9 mouse cellular contexts compared by ENCODE assay signal in genomic region chr6:8086847-8087246, GRCm38 (mm10).
DNase-seq lines count a peak whose midpoint lies in the region; ATAC-seq and TF ChIP-seq lines count a peak whose summit lies in the region.
"Had no signal": no experiment of that assay in that cellular context is flagged by ENCODE, and none has a peak within 500 bp of the region (broad histone marks: within the 10 kb centered on the region; RNA-seq: fewer than 3 reads in every experiment).

No protein-coding gene starts in this region.

- no peak for TF ChIP-seq EP300 in lung, postnatal 0 days (IDR thresholded peaks at IDR 0.05)

- H3K27me3 ChIP-seq in lung, postnatal 0 days (replicated peaks; ENCODE audit: insufficient read depth, low read length): no peaks in the 10 kb centered on the region

- peak; percentile 43 for TF ChIP-seq CTCF in bone marrow macrophage, adult 2 months (IDR thresholded peaks at IDR 0.05; ENCODE audit: low read depth, low read length)
- peak; percentile 72 for TF ChIP-seq CTCF in lung, postnatal 0 days (IDR thresholded peaks at IDR 0.05)

- H3K4me1 ChIP-seq in bone marrow macrophage, adult 2 months (ENCODE audit: control insufficient read depth, insufficient read depth, low read length): no peaks in the 10 kb centered on the region
- H3K4me1 ChIP-seq in lung, postnatal 0 days (ENCODE audit: insufficient read depth, low read depth, low read length): no peaks in the 10 kb centered on the region

- 44% methylated on average over 3 of the region's 3 CpGs for WGBS in lung, postnatal 0 days

- DNase-seq in gastrocnemius, postnatal 14 days: peak; percentile 13
- DNase-seq in gastrocnemius, postnatal 10 days: no peak
- peak; percentile 10 for DNase-seq in right cerebral cortex, adult 18-20 months
- DNase-seq in right cerebral cortex, postnatal 25 days: no peak
- DNase-seq in lung, postnatal 0 days (ENCODE audit: low spot score): peak; percentile 48
- no peak for DNase-seq in right cerebral cortex, postnatal 36 days (ENCODE audit: low spot score in 2 of 2)

- no peaks in the 10 kb centered on the region for H3K9me3 ChIP-seq in lung, postnatal 0 days (ENCODE audit: low read length)
- H3K9me3 ChIP-seq: embryonic facial prominence, embryonic 13.5 days had no signal

- H3K4me2 ChIP-seq in lung, postnatal 0 days (replicated peaks; ENCODE audit: low read depth, low read length): no peak overlapping the region
- H3K4me2 ChIP-seq: embryonic facial prominence, embryonic 13.5 days had no signal

- H3K36me3 ChIP-seq in lung, postnatal 0 days (ENCODE audit: insufficient read depth, low read length): no peaks in the 10 kb centered on the region
- H3K36me3 ChIP-seq: embryonic facial prominence, embryonic 13.5 days had no signal

- no peak overlapping the region for H3K9ac ChIP-seq in lung, postnatal 0 days (replicated peaks; ENCODE audit: low read depth)
- H3K9ac ChIP-seq: embryonic facial prominence, embryonic 13.5 days had no signal

- no peak for TF ChIP-seq POLR2A in bone marrow macrophage, adult 2 months (IDR thresholded peaks at IDR 0.05; ENCODE audit: borderline replicate concordance, low read depth, low read length)

- no peak; the same call in 1 of the 2 replicates for ATAC-seq in lung, postnatal 0 days
- no peak for ATAC-seq in erythroblast, adult 5-6 weeks (replicated peaks; ENCODE audit: low FRiP score, poor library complexity, severe bottlenecking)

- H3K27ac ChIP-seq in bone marrow macrophage, adult 2 months (ENCODE audit: insufficient read depth, low read depth, low read length): no peak overlapping the region
- no peak overlapping the region for H3K27ac ChIP-seq in lung, postnatal 0 days (ENCODE audit: low read length)
- H3K27ac ChIP-seq: embryonic facial prominence, embryonic 13.5 days had no signal

- H3K4me3 ChIP-seq in bone marrow macrophage, adult 2 months (ENCODE audit: insufficient read depth, low read length): no peak overlapping the region
- H3K4me3 ChIP-seq in lung, postnatal 0 days (ENCODE audit: low read depth, low read length): no peak overlapping the region
- H3K4me3 ChIP-seq: embryonic facial prominence, embryonic 13.5 days had no signal

- intact Hi-C loops in gastrocnemius, postnatal 14 days (cut with DNase I; ENCODE audit: low total_unique reads): loop anchor here (10.0 kb wide), 1 partner anchor 352 kb away; no protein-coding TSS in a partner anchor

Comparison
In these comparisons a context has a peak if more than half of its experiments do, and no peak if none do; other contexts are left out.
1. DNase-seq: peak in gastrocnemius, postnatal 14 days (single experiment), right cerebral cortex, adult 18-20 months (single experiment) and lung, postnatal 0 days (single experiment); none in gastrocnemius, postnatal 10 days (single experiment), right cerebral cortex, postnatal 25 days (single experiment) and right cerebral cortex, postnatal 36 days (0 of 2).